Mouse (Mus musculus) spleen, postnatal 10 days (tissue): Measurements from ENCODE around the gene Fyttd1.
"Not testable (repeated sequence)": the region's sequence is repeated elsewhere in the genome, so short reads cannot be mapped to it uniquely, and the experiment has no call there.

Experiments
- DNase-seq, 2 experiments: peaks; one replicate each; pipeline ENCODE4 v3.0.0; 2021 to 2022; ENCODE audit warnings: low spot score in 2 of 2

Gene Fyttd1

DNA sequence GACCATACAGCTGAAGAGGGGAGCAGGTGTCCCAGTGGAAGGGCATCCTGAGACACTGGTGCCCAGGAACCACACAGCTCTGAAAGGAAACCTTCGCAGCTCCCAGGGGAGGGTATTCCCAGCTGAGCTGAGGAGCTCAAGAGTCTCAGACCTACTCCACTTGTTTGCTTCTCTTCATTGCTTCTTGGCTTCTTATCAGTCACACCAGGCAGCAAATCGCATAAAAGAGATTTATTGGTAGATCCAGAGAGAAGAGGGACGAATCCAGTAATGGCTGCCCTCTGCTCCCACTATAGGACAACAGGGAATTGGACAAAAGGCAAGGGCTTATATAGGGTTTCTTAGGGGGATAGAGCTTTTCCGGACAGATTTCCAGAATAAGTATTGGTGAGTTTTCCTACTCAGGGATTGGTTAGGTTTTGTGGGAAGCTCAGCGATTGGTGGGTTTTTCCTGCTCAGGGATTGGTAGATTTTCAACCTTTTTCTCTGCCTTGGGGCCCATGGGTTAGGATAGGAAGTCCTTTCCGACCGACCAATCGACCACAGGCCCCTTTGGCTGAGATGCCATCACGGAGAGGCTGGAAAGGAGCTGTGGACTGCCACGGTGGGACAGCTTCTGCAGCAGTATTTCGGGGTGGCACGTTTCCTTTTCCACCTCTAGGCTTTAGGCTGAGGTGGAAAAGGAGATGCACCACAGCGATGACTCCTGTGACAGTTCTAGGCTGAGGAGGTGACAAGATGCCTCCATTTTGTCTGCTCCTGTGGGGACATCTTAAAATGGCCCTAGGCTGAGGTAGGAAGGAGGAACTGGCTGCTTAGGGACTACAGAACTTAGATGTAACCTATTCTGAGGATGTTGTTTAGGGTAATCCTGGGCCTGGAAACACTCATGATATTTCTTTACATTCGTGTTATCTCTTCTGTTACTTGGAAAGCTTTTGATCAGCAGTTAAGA, 1.9 kb downstream of the Fyttd1 start:
- no peak for DNase-seq

GRCm38 (mm10) chr16:32881538-32881937, 4.2 kb downstream of the Fyttd1 start:
- no peak for DNase-seq

- no peak for DNase-seq
These were observed 10.7 kb downstream of the Fyttd1 start for GRCm38 (mm10) chr16:32887996-32888395.

DNA sequence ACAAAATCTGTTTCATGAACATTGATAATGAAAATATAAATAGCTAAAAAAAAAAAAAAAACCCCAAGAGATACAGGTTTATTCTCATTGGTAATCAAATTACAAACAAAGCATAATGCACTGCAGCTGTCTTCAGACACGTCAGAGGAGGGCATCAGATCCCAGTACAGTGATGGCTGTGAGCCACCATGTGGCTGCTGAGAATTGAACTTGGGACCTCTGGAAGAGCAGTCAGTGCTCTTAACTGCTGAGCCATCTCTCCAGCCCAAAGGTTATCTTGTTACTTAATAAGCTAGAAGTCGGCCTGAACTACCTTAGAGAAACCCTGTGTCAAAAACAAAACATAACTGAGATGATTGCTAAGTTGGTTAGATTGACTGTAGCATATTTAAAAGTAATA, 12.6 kb downstream of the Fyttd1 start:
- DNase-seq: no peak

DNA sequence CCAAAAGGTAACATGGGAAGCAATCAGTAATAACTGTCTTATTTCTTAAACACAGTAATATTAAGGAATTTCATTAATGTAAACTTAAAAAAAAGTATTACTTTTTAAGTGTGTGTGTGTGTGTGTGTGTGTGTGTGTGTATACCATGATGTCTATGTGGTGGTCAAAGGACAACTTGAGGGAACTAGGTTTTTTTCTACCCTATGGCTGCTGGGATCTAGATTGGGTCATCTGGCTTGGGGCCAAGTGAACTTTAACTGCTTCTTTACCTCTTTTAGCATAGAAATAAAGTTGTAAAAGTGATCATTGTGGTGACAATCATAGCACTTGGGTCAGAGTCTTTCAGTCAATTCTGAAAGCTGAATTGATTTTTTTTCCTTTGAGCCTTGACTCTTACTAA, 18.8 kb downstream of the Fyttd1 start:
- no peak for DNase-seq

DNA sequence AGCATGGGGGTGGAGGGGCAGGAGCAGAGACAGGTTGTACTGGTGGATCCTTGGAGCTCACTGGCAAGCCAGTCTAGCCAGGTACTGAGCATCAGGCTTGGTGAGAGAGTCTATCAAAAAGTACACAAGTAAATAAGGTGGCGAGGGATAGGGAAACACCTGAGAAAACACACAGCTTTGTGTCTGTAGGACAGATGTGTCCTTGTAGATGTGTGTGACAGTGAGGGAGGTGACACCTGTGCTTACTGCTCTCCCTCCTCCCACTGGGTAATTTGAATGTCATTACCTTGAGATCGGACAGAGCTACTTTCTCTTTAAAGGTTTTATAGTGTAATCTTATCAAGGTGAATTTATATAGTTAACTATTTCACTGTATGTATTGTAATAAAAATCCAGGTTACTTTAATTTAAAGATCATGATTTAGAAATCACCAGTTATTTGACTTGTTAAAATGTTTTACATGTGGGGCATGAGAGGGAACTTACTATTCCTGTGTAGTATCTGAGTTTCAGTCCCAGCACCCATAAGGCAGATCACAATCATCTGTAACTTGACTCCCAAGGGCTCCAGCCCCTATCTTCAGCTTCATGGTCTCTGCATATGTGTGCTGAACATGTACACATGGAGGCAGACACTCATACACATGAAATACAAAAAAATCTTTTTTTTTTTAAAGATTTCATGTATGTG, 24.2 kb downstream of the Fyttd1 start:
- DNase-seq: no peak

GRCm38 (mm10) chr16:32902051-32902428, 24.7 kb downstream of the Fyttd1 start:
- no peak for DNase-seq

DNA sequence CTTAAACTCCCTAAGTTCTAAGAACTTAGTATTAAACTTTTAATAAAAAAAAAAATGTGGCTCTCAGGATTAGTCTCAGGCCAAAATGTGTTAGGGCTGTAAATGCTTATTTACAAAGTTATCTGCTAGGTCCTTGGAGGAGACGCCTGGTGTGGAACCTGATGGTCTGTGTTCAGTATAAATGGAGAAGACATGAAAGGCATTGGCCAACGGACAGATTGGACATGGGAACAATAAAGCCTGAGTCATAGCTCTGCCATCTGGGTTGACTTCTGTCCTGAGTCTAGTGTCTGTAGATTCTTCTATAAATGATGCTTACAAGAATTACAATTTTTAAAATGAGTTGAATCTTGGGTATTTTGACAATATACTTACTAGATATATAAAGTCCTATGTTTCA, 28.9 kb downstream of the Fyttd1 start:
- no peak for DNase-seq

DNA sequence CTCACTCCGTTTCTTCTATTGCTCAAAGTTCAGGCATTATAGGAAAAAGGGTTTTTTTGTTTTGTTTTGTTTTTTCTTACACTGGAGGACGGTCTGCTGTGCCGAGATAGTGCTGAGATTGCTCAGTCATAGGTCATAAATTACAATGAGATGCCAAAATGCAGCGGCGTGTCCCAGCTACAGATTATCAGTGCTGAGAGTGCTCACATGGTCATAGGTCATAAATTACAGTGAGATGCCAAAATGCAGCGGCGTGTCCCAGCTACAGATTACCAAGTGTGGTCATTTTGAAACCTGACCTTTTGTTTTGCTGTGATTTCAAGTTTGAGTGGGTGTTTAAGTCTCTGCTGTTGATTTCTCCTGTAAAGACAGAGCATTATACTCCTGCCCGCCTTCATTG, 29.4 kb downstream of the Fyttd1 start:
- DNase-seq: no peak

DNA sequence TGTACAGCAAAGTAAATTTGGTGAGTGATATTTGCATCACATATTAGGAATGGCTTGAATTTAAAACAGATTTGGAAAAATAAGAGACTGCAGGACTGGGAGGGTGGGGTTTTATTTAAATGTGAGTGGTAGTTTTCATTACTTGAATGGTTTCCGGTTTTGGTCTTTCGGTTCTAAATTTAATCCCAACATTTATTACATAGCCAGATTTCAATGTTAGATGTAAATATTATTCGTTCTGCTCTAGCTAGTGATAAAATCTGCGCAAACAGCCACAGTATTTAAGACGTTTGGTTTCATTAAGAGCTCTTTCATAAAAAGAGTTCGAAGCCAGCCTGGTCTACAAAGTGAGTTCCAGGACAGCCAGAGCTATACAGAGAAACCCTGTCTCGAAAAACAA, 35.9 kb downstream of the Fyttd1 start:
- no peak for DNase-seq

- peak; percentile 96 to 97 for DNase-seq
These were observed 36.9 kb downstream of the Fyttd1 start, which contains the start of gene Lrch3 for GRCm38 (mm10) chr16:32913937-32914881. TSS of gene Lrch3 (plus strand) at chr16:32914100.

DNA sequence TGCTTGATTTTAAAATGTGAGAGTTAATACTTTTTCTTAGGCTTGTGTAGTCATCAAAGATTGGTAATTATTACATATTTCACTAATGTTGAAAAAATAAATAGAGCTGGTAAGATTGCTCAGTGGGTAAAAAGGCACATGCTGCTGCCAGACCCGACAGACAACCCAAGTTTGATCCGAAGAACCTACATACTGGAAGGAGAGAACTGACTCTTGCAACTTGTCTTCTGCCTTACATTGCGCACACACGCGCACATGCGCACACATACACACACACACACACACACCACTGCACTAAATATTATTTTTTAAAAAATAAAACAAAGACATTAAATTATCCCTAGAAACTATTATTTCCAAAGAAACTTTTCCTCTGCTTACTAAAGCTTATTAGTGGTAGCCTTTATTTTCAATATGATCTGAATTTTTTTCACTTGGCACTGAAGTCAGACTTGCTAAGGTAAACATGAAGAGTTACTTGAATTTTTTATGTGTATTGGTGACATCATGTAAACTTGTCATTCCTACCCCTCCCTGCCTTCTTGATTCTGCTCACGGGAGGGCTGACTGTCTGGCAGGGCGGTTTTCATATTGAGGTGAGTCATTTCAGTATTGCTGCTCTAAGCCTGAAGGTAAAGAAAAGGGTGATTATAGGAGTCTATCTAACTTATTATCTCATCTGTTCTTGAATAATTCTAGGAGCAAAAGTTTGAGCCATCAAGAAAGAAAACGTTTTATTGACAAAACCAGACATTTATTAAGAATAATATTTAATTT, 38.2 kb downstream of the Fyttd1 start:
- DNase-seq: no peak

DNA sequence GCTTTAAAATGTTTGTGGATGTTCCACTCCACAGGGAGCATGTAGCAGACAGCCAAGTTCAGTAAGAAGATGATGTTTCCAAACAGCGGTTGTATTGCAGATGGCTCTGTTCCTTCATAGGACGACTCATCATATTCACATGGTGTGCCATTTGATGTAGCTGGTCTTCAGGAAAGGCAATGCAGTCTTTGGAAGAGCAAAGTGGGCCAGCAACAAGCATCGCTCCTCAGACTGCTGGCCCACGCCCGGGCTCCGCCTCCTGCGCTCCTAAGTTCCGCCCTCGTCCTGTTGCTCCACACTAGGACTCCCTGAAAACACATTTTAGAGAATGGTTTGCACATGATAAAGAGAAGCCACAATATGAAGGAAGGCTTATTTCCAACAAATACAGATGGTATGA, 49.3 kb downstream of the Fyttd1 start:
- DNase-seq: not testable (repeated sequence)

- no peak for DNase-seq
These were observed 49.7 kb downstream of the Fyttd1 start for GRCm38 (mm10) chr16:32927044-32927443.

DNA sequence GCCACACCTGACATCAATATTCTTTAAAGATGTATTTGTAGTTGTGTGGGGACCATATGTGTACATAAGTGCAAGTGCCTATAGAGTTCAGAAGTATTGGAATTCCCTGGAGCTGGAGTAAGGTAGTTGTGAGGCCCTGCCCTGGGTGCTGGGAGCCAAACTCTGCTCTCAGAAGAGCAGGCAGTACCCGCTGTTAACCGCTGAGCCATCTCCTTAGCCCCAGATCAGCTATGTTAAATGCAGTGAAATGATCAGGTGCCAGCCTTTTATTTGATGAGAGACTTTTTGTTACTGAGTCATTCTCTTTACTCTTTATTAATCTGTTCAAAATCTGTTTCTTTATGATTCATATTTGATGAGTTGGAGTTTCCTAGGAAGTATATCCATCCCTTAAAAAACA, 52.6 kb downstream of the Fyttd1 start:
- no peak for DNase-seq

GRCm38 (mm10) chr16:32934470-32934869, 57.2 kb downstream of the Fyttd1 start:
- no peak for DNase-seq

- no peak for DNase-seq
These were observed 57.8 kb downstream of the Fyttd1 start for GRCm38 (mm10) chr16:32935088-32935487.

GRCm38 (mm10) chr16:32937358-32937757, 60.1 kb downstream of the Fyttd1 start:
- DNase-seq: no peak

DNA sequence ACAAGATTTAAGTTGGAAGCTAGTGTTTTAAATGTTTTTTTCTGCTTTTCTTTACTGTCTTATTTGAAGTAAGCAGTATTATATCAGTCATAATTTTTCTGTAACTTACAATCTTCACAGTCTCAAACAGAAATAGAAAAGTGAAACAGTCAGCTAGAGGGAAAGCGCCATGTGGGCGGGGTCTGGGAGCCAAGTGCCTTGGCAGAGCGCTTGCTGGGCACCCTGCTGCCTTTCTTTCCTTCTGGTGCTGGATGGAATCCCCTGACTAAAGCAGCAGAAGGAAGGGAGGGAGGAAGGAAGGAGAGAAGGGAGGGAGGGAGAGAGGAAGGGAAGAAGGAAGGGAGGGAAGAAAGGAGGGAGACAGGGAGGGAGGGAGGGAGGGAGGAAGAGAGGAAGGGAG, 62.0 kb downstream of the Fyttd1 start:
- peak in 1 of 2 experiments; percentile 26 for DNase-seq

GRCm38 (mm10) chr16:32939716-32940115, 62.4 kb downstream of the Fyttd1 start:
- not testable (repeated sequence) for DNase-seq

- not testable (repeated sequence) for DNase-seq
These were observed 63.9 kb downstream of the Fyttd1 start for GRCm38 (mm10) chr16:32941226-32941625.
